Mouse (Mus musculus): Measurements from ENCODE around the gene Zfp65.
"Not testable (repeated sequence)": the region's sequence is repeated elsewhere in the genome, so short reads cannot be mapped to it uniquely, and the experiment has no call there.

Gene Zfp65

DNA sequence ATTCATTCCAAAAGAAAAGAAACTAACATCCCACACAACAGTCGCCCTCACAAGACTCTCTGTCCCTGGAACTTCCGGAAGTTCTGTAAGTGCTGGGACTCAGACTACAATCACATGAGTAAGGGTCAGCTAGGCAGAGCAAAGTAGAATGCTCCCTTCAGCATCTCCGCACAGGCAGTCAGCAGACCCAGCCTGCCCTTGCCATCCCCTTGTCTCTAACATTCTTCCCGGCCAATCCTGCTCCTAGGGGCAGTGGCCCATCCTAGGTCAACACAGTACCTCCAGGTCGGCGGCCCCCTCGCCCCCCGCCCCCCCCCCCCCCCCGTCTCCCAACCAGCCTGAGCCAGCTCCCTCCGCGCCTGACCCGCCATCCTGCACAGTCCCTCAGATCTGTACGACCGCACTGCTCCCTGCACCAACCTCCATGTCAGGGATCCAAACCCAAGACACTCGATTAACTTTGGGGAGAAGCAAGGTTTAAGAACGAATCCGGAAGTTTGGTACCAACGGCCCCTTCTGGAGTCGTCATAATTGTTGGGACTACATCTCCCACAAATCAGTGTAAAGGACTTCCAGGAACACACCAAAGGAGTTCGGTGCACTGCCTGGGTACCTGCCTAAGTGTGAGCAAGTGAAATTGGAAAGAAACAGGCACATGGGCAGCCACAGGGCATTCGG is at the start of gene Zfp65:
TSS of gene Zfp65 (minus strand) at position 533 of the 678 bp plus-strand sequence.
- peak; percentile 72 for DNase-seq (ENCODE audit: low spot score)

DNA sequence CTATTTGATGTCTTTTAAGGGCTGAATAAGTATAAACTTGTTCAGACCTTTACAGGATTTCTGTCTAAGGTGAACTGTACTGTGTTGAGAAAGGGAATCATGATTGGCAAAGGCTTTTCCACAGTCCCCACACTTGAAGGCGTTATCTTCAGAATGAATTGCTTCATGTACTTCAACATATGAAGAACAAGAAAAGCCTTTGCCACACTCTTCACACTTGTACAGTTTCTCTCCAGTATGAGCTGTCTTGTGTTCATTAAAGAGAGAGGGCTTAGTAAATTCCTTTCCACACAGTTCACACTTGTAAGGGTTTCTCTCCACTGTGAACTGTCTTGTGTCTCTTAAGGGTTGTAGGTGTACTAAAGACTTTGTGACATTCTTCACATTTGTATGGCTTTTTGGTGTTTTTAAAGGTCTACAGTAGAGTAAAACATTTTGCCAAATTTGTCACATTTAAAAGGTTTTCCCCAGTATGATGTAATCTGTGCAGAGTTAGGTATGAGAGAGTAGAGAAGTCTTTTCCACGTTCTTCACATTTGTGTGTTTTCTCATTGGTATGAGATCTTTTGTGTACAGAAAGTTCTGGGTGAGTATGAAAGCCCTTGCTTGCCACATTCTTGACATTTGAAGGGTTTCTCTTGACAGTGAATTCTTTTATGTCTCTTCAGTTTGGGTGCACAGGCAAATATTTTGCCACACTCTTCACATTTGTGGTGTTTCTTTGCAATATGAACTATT is 34.2 kb upstream of the Zfp65 start:
- no peak for DNase-seq (ENCODE audit: low spot score)

GRCm38 (mm10) chr13:67759966-67760365 is 31.0 kb upstream of the Zfp65 start:
- DNase-seq (ENCODE audit: low spot score) = no peak

DNA sequence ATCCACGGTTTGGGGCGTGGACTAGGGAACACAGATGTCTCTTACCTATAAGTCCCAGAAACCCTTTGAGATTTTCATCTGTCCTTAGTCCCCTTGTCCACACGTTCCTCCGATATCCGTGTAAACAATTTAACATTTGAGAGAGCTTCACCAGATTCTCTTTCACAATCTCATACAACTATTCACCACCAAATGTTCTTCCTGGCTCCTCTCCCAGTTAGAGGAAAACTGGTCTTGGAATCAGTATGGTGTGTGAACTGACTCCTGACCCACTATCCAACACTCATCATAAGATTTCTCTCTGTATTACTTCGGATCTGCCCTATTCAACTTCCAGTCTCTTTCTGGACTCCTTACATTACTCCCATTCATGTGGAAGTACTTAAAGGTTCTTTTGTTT is 26.8 kb upstream of the Zfp65 start:
- no peak for DNase-seq (ENCODE audit: low spot score)

DNA sequence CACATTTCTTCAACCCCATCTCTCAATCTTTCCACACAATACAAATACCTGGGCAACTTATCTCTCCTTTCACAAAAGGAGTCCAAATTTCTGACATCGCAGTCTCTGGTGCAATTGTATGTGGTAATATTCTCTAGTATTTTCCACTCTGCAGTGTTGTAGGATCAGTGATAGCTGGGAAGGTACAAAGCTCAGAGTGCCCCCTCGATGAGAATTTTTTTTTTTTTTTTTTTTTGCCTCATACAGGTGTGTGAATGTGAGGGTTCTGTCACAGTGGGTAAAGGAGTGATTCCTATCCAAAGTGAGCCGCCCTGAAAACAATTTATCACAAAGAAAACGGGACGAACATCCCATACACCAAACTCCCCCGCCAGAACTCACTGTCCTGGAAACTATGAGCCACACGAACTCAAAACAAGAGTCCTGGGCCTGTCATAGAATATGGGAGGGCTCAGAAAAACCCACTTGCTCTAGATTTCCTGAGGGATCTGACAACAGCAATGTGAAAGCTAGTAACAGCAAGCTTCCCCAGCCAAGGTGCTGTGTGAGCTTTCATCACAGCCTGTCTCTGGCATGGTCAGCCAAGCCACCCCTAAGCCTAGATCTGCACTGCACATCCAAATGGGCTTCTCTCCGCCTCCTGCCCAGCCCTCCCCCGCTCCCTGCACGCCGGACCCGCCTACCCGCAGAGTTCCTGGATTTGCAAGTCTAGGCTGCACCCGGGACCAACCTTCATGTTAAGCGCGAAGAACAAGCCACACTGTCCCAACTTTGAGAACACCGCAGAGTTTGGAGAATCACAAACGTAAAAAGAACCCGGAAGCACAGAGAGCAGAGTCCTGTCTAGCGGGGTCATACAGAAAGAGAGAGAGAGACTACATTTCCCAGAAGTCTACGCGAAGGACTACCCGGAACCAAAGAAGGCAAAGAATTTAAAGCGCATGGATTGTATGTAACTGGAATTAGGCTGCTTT is 25.6 kb upstream of the Zfp65 start, which contains the start of gene Zfp85:
TSS of gene Zfp85 (minus strand) at position 896 of the 974 bp plus-strand sequence.
- peak; percentile 68 for DNase-seq (ENCODE audit: low spot score)

GRCm38 (mm10) chr13:67743896-67744295 is 14.9 kb upstream of the Zfp65 start:
- DNase-seq (ENCODE audit: low spot score) = no peak

DNA sequence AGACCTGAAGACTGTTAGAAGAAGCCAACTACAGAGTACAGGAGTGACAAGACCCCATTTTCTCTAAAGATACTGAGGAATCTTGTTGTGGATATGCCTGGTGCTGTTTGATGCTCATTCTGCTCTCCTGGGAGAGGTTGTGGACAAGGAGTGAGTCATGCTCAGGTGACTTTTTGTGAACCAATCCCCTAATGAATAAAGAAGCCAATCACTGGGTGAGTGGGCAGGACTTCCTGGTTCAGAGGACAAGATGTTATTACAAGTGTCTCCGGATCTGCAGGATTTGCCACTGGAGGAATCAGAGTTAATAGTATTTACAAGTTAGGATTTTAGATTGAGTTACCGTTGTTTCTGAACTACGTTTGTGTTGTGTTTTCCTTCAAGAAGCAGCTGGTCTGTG is 14.0 kb upstream of the Zfp65 start:
- no peak for DNase-seq (ENCODE audit: low spot score)

- DNase-seq (ENCODE audit: low spot score) = not testable (repeated sequence)
Observed at GRCm38 (mm10) chr13:67734391-67734790, 5.4 kb upstream of the Zfp65 start.

DNA sequence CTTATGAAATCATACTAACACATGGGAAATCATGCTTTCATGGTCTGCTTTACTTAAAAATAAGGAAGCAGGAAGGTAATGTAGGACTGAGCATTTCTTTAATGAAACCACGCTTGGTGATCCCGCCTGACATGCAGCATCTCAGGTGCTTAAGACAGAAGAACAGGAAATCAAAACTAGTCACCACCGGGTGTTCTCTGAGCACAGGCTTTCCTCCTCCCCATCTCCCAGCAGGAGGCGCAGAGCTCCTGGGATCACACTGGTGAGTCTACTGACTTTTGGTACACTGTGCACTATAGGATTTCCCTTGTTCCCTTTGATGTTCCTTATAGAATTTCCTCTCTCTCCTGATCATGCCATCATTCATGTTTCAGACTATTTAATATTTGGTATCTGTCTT is 468 bp upstream of the Zfp65 start:
- peak; percentile 34 for DNase-seq (ENCODE audit: low spot score)

DNA sequence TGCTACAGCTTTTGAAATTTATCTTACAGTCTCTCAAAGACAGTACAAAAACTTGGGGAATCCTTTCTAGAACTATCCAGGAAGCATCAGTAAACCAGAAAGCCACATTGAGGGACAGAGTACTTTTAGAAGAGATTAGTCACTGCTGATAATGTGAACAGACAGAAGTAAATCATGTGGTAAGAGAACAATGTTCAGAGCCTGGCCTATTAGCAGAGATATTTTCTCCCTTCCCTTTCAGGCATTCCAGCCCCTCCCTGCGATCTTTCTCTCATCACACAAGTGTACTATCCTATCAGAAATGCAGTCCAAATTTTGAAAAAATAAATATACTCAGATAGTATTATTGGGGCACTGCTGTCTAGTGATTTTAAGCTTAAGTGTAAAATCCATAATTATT is 867 bp downstream of the Zfp65 start:
- DNase-seq (ENCODE audit: low spot score) = no peak

DNA sequence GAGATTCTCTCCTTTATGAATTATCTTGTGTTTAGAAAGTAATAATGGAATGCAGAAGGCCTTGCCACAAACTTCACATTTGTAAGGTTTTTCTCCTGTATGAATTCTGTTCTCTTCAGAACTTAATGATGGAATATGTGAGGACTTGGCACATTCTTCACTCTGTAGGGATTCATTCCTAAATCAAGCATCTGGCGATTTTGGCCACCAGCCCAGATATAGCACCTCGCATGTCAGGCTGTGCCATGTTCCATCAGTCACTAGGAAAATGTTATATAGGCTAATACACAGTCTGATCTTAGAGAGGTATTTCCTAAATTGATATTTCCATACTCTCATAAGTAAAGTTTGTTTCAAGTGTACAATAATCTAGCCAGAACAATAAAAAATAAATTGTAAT is 3.6 kb downstream of the Zfp65 start:
- DNase-seq (ENCODE audit: low spot score) = not testable (repeated sequence)

- DNase-seq (ENCODE audit: low spot score) = peak; percentile 94
Observed at GRCm38 (mm10) chr13:67723848-67724479, 5.0 kb downstream of the Zfp65 start.

- no peak for DNase-seq (ENCODE audit: low spot score)
Observed at GRCm38 (mm10) chr13:67686971-67687370, 42.0 kb downstream of the Zfp65 start, which contains the start of gene Zfp738. Gene Zfp738, minus strand, starts transcription at chr13:67687071.

GRCm38 (mm10) chr13:67683841-67684240 is 45.1 kb downstream of the Zfp65 start:
- not testable (repeated sequence) for DNase-seq (ENCODE audit: low spot score)

DNA sequence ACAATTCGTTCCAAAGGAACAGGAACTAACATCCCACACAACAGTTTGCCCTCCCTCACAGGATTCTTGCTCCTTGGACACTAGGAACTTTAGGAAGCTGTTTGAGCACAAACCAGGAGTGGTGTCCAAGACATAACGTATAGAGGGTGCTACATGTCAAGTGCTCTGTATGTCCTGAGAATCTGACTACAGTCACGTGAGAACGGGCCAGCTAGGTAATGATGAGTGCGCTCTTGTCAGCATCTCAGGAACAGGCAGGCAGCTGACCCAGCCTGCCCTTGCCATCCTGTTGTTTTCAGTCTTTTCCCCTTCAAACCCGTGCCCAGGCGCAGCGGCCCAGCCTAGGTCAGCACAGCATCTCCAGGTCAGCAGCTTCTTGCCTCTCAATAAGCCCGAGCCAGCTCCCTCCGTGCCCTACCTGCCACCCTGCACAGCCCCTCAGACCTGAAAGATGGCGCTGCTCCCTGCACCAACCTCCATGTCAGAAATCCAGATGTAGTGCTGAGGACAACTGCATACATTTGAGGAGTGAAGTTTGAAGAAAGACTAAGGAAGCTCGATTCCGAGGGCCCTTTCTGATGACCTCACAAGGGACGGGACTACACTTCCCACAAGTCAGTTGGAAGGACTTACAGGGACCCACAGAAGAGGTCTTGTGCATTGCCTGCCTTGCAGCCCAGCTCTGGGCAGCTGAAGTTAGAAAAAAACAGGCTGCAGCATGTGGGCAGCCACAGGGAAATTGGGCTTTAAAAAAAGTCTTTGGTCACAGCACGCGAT is 45.8 kb downstream of the Zfp65 start:
- peak; percentile 93 for DNase-seq (ENCODE audit: low spot score)

- DNase-seq (ENCODE audit: low spot score) = no peak
Observed at GRCm38 (mm10) chr13:67674902-67675301, 54.1 kb downstream of the Zfp65 start.
